8 mouse cellular contexts compared by ENCODE assay signal in the genomic region with DNA sequence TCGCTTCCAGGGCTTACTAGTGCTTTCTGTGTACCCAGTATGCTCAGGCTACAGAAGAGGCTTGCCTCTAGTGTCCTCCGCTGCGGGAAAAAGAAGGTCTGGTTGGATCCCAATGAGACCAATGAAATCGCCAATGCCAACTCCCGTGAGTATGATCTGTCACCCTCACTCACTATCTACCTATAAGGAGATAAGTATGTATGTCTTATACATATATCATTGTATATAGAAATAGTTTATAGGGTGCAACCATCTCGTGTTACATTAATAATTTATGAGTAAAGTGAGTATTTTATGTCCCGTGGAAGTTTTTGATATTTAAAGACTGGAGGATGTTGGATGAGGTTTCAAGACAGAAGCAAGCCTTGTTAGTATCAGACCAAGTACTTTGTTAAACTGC. TPM values are rescaled to one million over a fixed set of nuclear protein-coding genes. Genes with fewer than 3 reads are reported as not detected.
DNase-seq lines count a peak whose midpoint lies in the region; ATAC-seq and TF ChIP-seq lines count a peak whose summit lies in the region.

No protein-coding gene starts in this region.

- no peaks in the 10 kb centered on the region for H3K9me3 ChIP-seq in erythroblast, embryonic 14.5 days (ENCODE audit: control insufficient read depth, low read length)
- no peaks in the 10 kb centered on the region for H3K9me3 ChIP-seq in liver, embryonic 12.5 days (replicated peaks)

- TF ChIP-seq CTCF in testis, adult 2 months (IDR thresholded peaks at IDR 0.05; ENCODE audit: control insufficient read depth, insufficient read depth, insufficient replicate concordance, low read depth, low read length) = no peak

- H3K9ac ChIP-seq in liver, embryonic 12.5 days = peak overlapping the region; percentile 99

- H3K4me1 ChIP-seq in erythroblast, embryonic 14.5 days (ENCODE audit: control insufficient read depth) = peaks cover 30% of the 10 kb centered on the region
- H3K4me1 ChIP-seq in testis, adult 2 months (ENCODE audit: control insufficient read depth, insufficient read depth, low read length) = peaks cover 11% of the 10 kb centered on the region
- H3K4me1 ChIP-seq in liver, embryonic 12.5 days = peaks cover 33% of the 10 kb centered on the region

- no peak for TF ChIP-seq POLR2A in testis, adult 2 months (IDR thresholded peaks at IDR 0.05; ENCODE audit: control insufficient read depth, low read depth, low read length)

- ATAC-seq in erythroblast, adult 5-6 weeks (replicated peaks; ENCODE audit: low FRiP score, poor library complexity, severe bottlenecking) = no peak
- no peak for ATAC-seq in liver, embryonic 12.5 days

- H3K27me3 ChIP-seq in erythroblast, embryonic 14.5 days (ENCODE audit: control insufficient read depth) = peaks cover 9% of the 10 kb centered on the region
- no peaks in the 10 kb centered on the region for H3K27me3 ChIP-seq in testis, adult 2 months (ENCODE audit: control insufficient read depth, insufficient read depth, low read length)
- H3K27me3 ChIP-seq in liver, embryonic 12.5 days (replicated peaks) = peaks cover 4% of the 10 kb centered on the region

- H3K4me2 ChIP-seq in liver, embryonic 12.5 days = peak overlapping the region; percentile 82

- 9% methylated on average over 7 of the region's 7 CpGs for WGBS in liver, embryonic 12.5 days (ENCODE audit: insufficient replicate concordance)

- no peak overlapping the region for H3K27ac ChIP-seq in testis, adult 2 months (ENCODE audit: control insufficient read depth, insufficient read depth, low read depth, low read length)
- H3K27ac ChIP-seq in liver, embryonic 12.5 days = peak overlapping the region; percentile 91

- peak overlapping the region; percentile 89 for H3K4me3 ChIP-seq in erythroblast, embryonic 14.5 days (replicated peaks)
- peak overlapping the region; percentile 99 for H3K4me3 ChIP-seq in testis, adult 2 months (ENCODE audit: control insufficient read depth, low read depth, low read length)
- peak overlapping the region; percentile 97 for H3K4me3 ChIP-seq in liver, embryonic 12.5 days

- DNase-seq in testis, postnatal 14 days (ENCODE audit: low spot score) = no peak
- no peak for DNase-seq in adrenal gland, adult (ENCODE audit: inconsistent age in 2 of 2, low spot score in 1 of 2)
- no peak for DNase-seq in spleen, adult 12 weeks (ENCODE audit: low spot score)
- DNase-seq in adrenal gland, postnatal 25 days = no peak

- H3K36me3 ChIP-seq in erythroblast, embryonic 14.5 days (ENCODE audit: control insufficient read depth) = peaks cover 41% of the 10 kb centered on the region
- H3K36me3 ChIP-seq in testis, adult 2 months (ENCODE audit: control insufficient read depth, insufficient read depth, low read length) = no peaks in the 10 kb centered on the region
- H3K36me3 ChIP-seq in liver, embryonic 12.5 days = peaks cover 36% of the 10 kb centered on the region

RNA-seq across cellular contexts. Expression of gene Rpl19, which starts 1.3 kb away (rescaled TPM):
- polyA plus RNA-seq in erythroblast, embryonic 14.5 days (2012) = 204 and 241 TPM in 2 replicates
- 701 and 899 TPM in 2 replicates for total RNA-seq in erythroblast, adult 5-6 weeks (2015; ENCODE audit: low replicate concordance)
- 332 and 357 TPM in 2 replicates for total RNA-seq in erythroblast, adult 5-6 weeks (2017; ENCODE audit: low replicate concordance)
- polyA plus RNA-seq in testis, adult 2 months (2012; rRNA removed) = 236 and 267 TPM in 2 replicates
- polyA plus RNA-seq in liver, embryonic 12.5 days (2016; fragmentation: Nextera tagmentation; extraction: Ambion mirVana) = 869 and 913 TPM in 2 replicates
- 1,136 and 1,344 TPM in 2 replicates for total RNA-seq in adrenal gland, postnatal 25 days (2021)

RNA-seq across cellular contexts. Expression of gene Cacnb1, which starts 5.0 kb away (rescaled TPM):
- polyA plus RNA-seq in erythroblast, embryonic 14.5 days (2012) = 0.03 TPM in 1 of 2 replicates, not detected in the other
- total RNA-seq in erythroblast, adult 5-6 weeks (2015; ENCODE audit: low replicate concordance) = not detected in 2 replicates
- total RNA-seq in erythroblast, adult 5-6 weeks (2017; ENCODE audit: low replicate concordance) = 0.34 TPM in 1 of 2 replicates, not detected in the other
- polyA plus RNA-seq in testis, adult 2 months (2012; rRNA removed) = 76.7 and 79.4 TPM in 2 replicates
- 0.95 and 1.0 TPM in 2 replicates for polyA plus RNA-seq in liver, embryonic 12.5 days (2016; fragmentation: Nextera tagmentation; extraction: Ambion mirVana)
- 7.4 and 10.4 TPM in 2 replicates for total RNA-seq in adrenal gland, postnatal 25 days (2021)

RNA-seq across cellular contexts. Expression of gene Stac2, which starts 25.5 kb away (rescaled TPM):
- polyA plus RNA-seq in erythroblast, embryonic 14.5 days (2012) = not detected in 2 replicates
- not detected in 2 replicates for total RNA-seq in erythroblast, adult 5-6 weeks (2015; ENCODE audit: low replicate concordance)
- not detected in 2 replicates for total RNA-seq in erythroblast, adult 5-6 weeks (2017; ENCODE audit: low replicate concordance)
- polyA plus RNA-seq in testis, adult 2 months (2012; rRNA removed) = 7.3 and 7.6 TPM in 2 replicates
- 0.07 and 0.10 TPM in 2 replicates for polyA plus RNA-seq in liver, embryonic 12.5 days (2016; fragmentation: Nextera tagmentation; extraction: Ambion mirVana)
- 1.9 and 2.2 TPM in 2 replicates for total RNA-seq in adrenal gland, postnatal 25 days (2021)

RNA-seq across cellular contexts. Expression of gene Arl5c, which starts 31.8 kb away (rescaled TPM):
- polyA plus RNA-seq in erythroblast, embryonic 14.5 days (2012) = not detected in 2 replicates
- 0.96 and 5.9 TPM in 2 replicates for total RNA-seq in erythroblast, adult 5-6 weeks (2015; ENCODE audit: low replicate concordance)
- 1.5 and 2.6 TPM in 2 replicates for total RNA-seq in erythroblast, adult 5-6 weeks (2017; ENCODE audit: low replicate concordance)
- polyA plus RNA-seq in testis, adult 2 months (2012; rRNA removed) = 0.20 and 0.44 TPM in 2 replicates
- polyA plus RNA-seq in liver, embryonic 12.5 days (2016; fragmentation: Nextera tagmentation; extraction: Ambion mirVana) = 15.6 and 17.1 TPM in 2 replicates
- 0.79 TPM in 1 of 2 replicates, not detected in the other for total RNA-seq in adrenal gland, postnatal 25 days (2021)

RNA-seq across cellular contexts. Expression of gene Plxdc1, which starts 41.5 kb away (rescaled TPM):
- polyA plus RNA-seq in erythroblast, embryonic 14.5 days (2012) = 0.02 TPM in 2 replicates
- 2.1 TPM in 1 of 2 replicates, not detected in the other for total RNA-seq in erythroblast, adult 5-6 weeks (2015; ENCODE audit: low replicate concordance)
- 1.0 and 1.8 TPM in 2 replicates for total RNA-seq in erythroblast, adult 5-6 weeks (2017; ENCODE audit: low replicate concordance)
- 64.4 and 70.5 TPM in 2 replicates for polyA plus RNA-seq in testis, adult 2 months (2012; rRNA removed)
- polyA plus RNA-seq in liver, embryonic 12.5 days (2016; fragmentation: Nextera tagmentation; extraction: Ambion mirVana) = 0.33 and 0.38 TPM in 2 replicates
- total RNA-seq in adrenal gland, postnatal 25 days (2021) = 13.4 and 20.9 TPM in 2 replicates

Comparison
In these comparisons a context has a peak if more than half of its experiments do, and no peak if none do; other contexts are left out.
1. RNA of gene Cacnb1, which starts 5.0 kb away (polyA plus RNA-seq): 76.7 to 79.4 TPM in testis, adult 2 months; 0.95 to 1.0 TPM in liver, embryonic 12.5 days and 0.03 TPM in erythroblast, embryonic 14.5 days; every median in the first group is over 10 times any median in the second.
2. Peak in every context shown above with its lines, with median percentiles within 50 percentile points of each other: H3K4me3 ChIP-seq.